Mouse (Mus musculus) intestine, embryonic 16.5 days (tissue): ENCODE data around the gene Duox2. TPM values are rescaled to one million over a fixed set of nuclear protein-coding genes. Genes with fewer than 3 reads are reported as not detected.
"Not testable (repeated sequence)": the region's sequence is repeated elsewhere in the genome, so short reads cannot be mapped to it uniquely, and the experiment has no call there.

Experiments
- ATAC-seq: fragments of 200-750 bp; cut with Nextera tagmentation; 2 replicates; pipeline ENCODE4 v1.8.0; 2017; ENCODE audit warnings: moderate TSS enrichment, moderate library complexity
- H3K27ac ChIP-seq: fragments of 300-500 bp; sonication (generic); 2 replicates; pipeline ENCODE4 v1.5.1; 2014; ENCODE audit warnings: mild to moderate bottlenecking, low read length
- H3K27me3 ChIP-seq: fragments of 300-500 bp; sonication (generic); replicated peaks from 2 replicates; pipeline ENCODE4 v1.6.1; 2014; ENCODE audit warnings: low read length, control low read depth, mixed read lengths; ENCODE audit not compliant: control insufficient read depth, insufficient read depth
- H3K36me3 ChIP-seq: fragments of 300-500 bp; sonication (generic); 2 replicates; pipeline ENCODE4 v1.6.1; 2014; ENCODE audit warnings: low read length, control low read depth; ENCODE audit not compliant: control insufficient read depth, insufficient read depth
- H3K4me1 ChIP-seq: fragments of 300-500 bp; sonication (generic); 2 replicates; pipeline ENCODE4 v1.6.1; 2014; ENCODE audit warnings: low read length, control low read depth, mixed read lengths; ENCODE audit not compliant: control insufficient read depth, insufficient read depth
- H3K4me2 ChIP-seq: fragments of 300-500 bp; sonication (generic); 2 replicates; pipeline ENCODE4 v1.6.1; 2014; ENCODE audit warnings: low read depth, low read length, control low read depth
- H3K4me3 ChIP-seq: fragments of 300-500 bp; sonication (generic); 2 replicates; pipeline ENCODE4 v1.5.1; 2014; ENCODE audit warnings: mild to moderate bottlenecking, low read length
- H3K9ac ChIP-seq: fragments of 300-500 bp; sonication (generic); 2 replicates; pipeline ENCODE4 v1.6.1; 2014; ENCODE audit warnings: low read depth, low read length
- H3K9me3 ChIP-seq: fragments of 300-500 bp; sonication (generic); 2 replicates; pipeline ENCODE4 v1.6.1; 2016; ENCODE audit warnings: low read length, control low read depth; ENCODE audit not compliant: control insufficient read depth
- WGBS: fragments of 180-500 bp; shearing (Covaris S2); extraction: QIAGEN DNeasy Blood & Tissue Kit; methylation state at CpG from one replicate; pipeline ENCODE4 v1.1.7; 2014; 5-methylcytosine and 5-hydroxymethylcytosine counted together
- polyA plus RNA-seq: library from polyadenylated mRNA; unstranded; fragments of >200 nt; fragmentation: Nextera tagmentation; extraction: Ambion mirVana; gene quantifications from 2 replicates; pipeline ENCODE4 v1.2.1, GENCODE M21; 2015

Duox2 gene
- 0.06 and 0.07 TPM in 2 replicates for polyA plus RNA-seq

GRCm38 (mm10) chr2:122298096-122298499 is at the start of gene Duox2:
TSS of gene Duox2 (minus strand) at chr2:122298449.
- Histone ChIP-seq H3K4me3 (peak within 1 kb of the TSS; percentile 37), H3K36me3 (no peaks in the 10 kb centered on the region), H3K9me3 (no peaks in the 10 kb centered on the region), H3K27me3 (peaks cover 80% of the 10 kb centered on the region), H3K27ac (no peak within 1 kb of the TSS), H3K4me1 (peaks cover 28% of the 10 kb centered on the region), H3K9ac (no peak within 1 kb of the TSS), H3K4me2 (peak within 1 kb of the TSS; percentile 57)
- 3% methylated on average over 13 of the region's 13 CpGs for WGBS
- no peak for ATAC-seq

GRCm38 (mm10) chr2:122347257-122347656 is 49.0 kb upstream of the Duox2 start:
- Histone ChIP-seq H3K4me1 (peaks cover 11% of the 10 kb centered on the region), H3K36me3 (no peaks in the 10 kb centered on the region), H3K27me3 (no peaks in the 10 kb centered on the region), H3K4me2 (no peak overlapping the region), H3K9me3 (no peaks in the 10 kb centered on the region), H3K27ac (no peak overlapping the region), H3K4me3 (no peak overlapping the region), H3K9ac (no peak overlapping the region)
- no peak for ATAC-seq
- 92% methylated on average over 3 of the region's 3 CpGs for WGBS

GRCm38 (mm10) chr2:122346164-122346563 is 47.9 kb upstream of the Duox2 start:
- H3K4me1 ChIP-seq: peaks cover 11% of the 10 kb centered on the region
- not testable (repeated sequence) for H3K27me3 ChIP-seq, H3K27ac ChIP-seq, H3K4me3 ChIP-seq, H3K9ac ChIP-seq, H3K9me3 ChIP-seq, ATAC-seq, H3K36me3 ChIP-seq, H3K4me2 ChIP-seq
- WGBS: 90% methylated on average over 6 of the region's 6 CpGs

- ATAC-seq: no peak
- H3K4me1 ChIP-seq: peaks cover 11% of the 10 kb centered on the region
- no peaks in the 10 kb centered on the region for H3K27me3 ChIP-seq
- no peak overlapping the region for H3K9ac ChIP-seq
- H3K4me3 ChIP-seq: no peak overlapping the region
- no peaks in the 10 kb centered on the region for H3K36me3 ChIP-seq
- H3K4me2 ChIP-seq: no peak overlapping the region
- WGBS: 75% methylated on average over 6 of the region's 6 CpGs
- H3K27ac ChIP-seq: no peak overlapping the region
- no peaks in the 10 kb centered on the region for H3K9me3 ChIP-seq
Measured at GRCm38 (mm10) chr2:122345106-122345893, 47.1 kb upstream of the Duox2 start.

GRCm38 (mm10) chr2:122337291-122337690 is 39.0 kb upstream of the Duox2 start:
- H3K36me3 ChIP-seq: no peaks in the 10 kb centered on the region
- H3K4me2 ChIP-seq: no peak overlapping the region
- no peak overlapping the region for H3K4me3 ChIP-seq
- WGBS: 69% methylated on average over 21 of the region's 21 CpGs
- H3K27me3 ChIP-seq: no peaks in the 10 kb centered on the region
- no peaks in the 10 kb centered on the region for H3K4me1 ChIP-seq
- no peak overlapping the region for H3K9ac ChIP-seq
- ATAC-seq: no peak
- H3K27ac ChIP-seq: no peak overlapping the region
- H3K9me3 ChIP-seq: no peaks in the 10 kb centered on the region

- no peak overlapping the region for H3K4me2 ChIP-seq
- H3K36me3 ChIP-seq: no peaks in the 10 kb centered on the region
- 53% methylated on average over 3 of the region's 3 CpGs for WGBS
- H3K9ac ChIP-seq: no peak overlapping the region
- H3K9me3 ChIP-seq: no peaks in the 10 kb centered on the region
- H3K27ac ChIP-seq: no peak overlapping the region
- no peaks in the 10 kb centered on the region for H3K27me3 ChIP-seq
- no peaks in the 10 kb centered on the region for H3K4me1 ChIP-seq
- no peak; the same call in 1 of the 2 replicates for ATAC-seq
- H3K4me3 ChIP-seq: no peak overlapping the region
Measured at GRCm38 (mm10) chr2:122334170-122334569, 35.9 kb upstream of the Duox2 start.

- 71% methylated on average over 3 of the region's 3 CpGs for WGBS
- no peak for ATAC-seq
- Histone ChIP-seq H3K9ac (no peak overlapping the region), H3K36me3 (no peaks in the 10 kb centered on the region), H3K4me2 (no peak overlapping the region), H3K27me3 (no peaks in the 10 kb centered on the region), H3K4me1 (no peaks in the 10 kb centered on the region), H3K4me3 (no peak overlapping the region), H3K9me3 (no peaks in the 10 kb centered on the region), H3K27ac (no peak overlapping the region)
Measured at GRCm38 (mm10) chr2:122332222-122332621, 34.0 kb upstream of the Duox2 start.

GRCm38 (mm10) chr2:122330317-122330716 is 32.1 kb upstream of the Duox2 start:
- not testable (repeated sequence) for H3K9me3 ChIP-seq, H3K4me1 ChIP-seq, H3K27me3 ChIP-seq, ATAC-seq, H3K36me3 ChIP-seq, H3K9ac ChIP-seq, H3K27ac ChIP-seq, H3K4me3 ChIP-seq, H3K4me2 ChIP-seq
- WGBS: 94% methylated on average over 4 of the region's 6 CpGs

GRCm38 (mm10) chr2:122327986-122328385 is 29.7 kb upstream of the Duox2 start:
- Histone ChIP-seq H3K36me3 (no peaks in the 10 kb centered on the region), H3K4me1 (no peaks in the 10 kb centered on the region), H3K4me2 (no peak overlapping the region), H3K9me3 (no peaks in the 10 kb centered on the region), H3K4me3 (no peak overlapping the region), H3K27ac (no peak overlapping the region), H3K9ac (no peak overlapping the region), H3K27me3 (no peaks in the 10 kb centered on the region)
- WGBS: 52% methylated on average over 3 of the region's 3 CpGs
- no peak for ATAC-seq

- Histone ChIP-seq H3K9ac (no peak overlapping the region), H3K4me1 (no peaks in the 10 kb centered on the region), H3K27me3 (no peaks in the 10 kb centered on the region), H3K27ac (no peak overlapping the region), H3K4me2 (no peak overlapping the region), H3K9me3 (no peaks in the 10 kb centered on the region), H3K4me3 (no peak overlapping the region), H3K36me3 (no peaks in the 10 kb centered on the region)
- WGBS: 70% methylated on average over 2 of the region's 2 CpGs
- ATAC-seq: no peak
Measured at GRCm38 (mm10) chr2:122325361-122325760, 27.1 kb upstream of the Duox2 start.
